Mouse (Mus musculus): ENCODE data around the gene 2310022A10Rik. TPM values are rescaled to one million over a fixed set of nuclear protein-coding genes. Genes with fewer than 3 reads are reported as not detected.
A peak's percentile ranks its signal among the peaks of the same experiment; 100 is the strongest.

Gene 2310022A10Rik
- polyA plus RNA-seq, 1 experiment from 2014 or later: 30.9 TPM

- peaks cover 3% of the 10 kb centered on the region; the same call in 1 of the 2 replicates for H3K36me3 ChIP-seq
- peak overlapping the region; percentile 99 for H3K27ac ChIP-seq (replicated peaks)
- H3K9ac ChIP-seq: peak overlapping the region; percentile 91
- WGBS: 2% methylated on average over 17 of the region's 17 CpGs
- no peak for ATAC-seq (ENCODE audit: low read depth)
- H3K4me1 ChIP-seq (replicated peaks): peaks cover 32% of the 10 kb centered on the region
- H3K27me3 ChIP-seq: no peaks in the 10 kb centered on the region
- peak overlapping the region; percentile 68 for H3K4me2 ChIP-seq
- H3K9me3 ChIP-seq: no peaks in the 10 kb centered on the region
- peak overlapping the region; percentile 71 for H3K4me3 ChIP-seq
These were observed 39.3 kb downstream of the 2310022A10Rik start for GRCm38 (mm10) chr7:27592217-27592929.

GRCm38 (mm10) chr7:27592934-27593645 lies 40.1 kb downstream of the 2310022A10Rik start:
- no peak for ATAC-seq (ENCODE audit: low read depth)
- Histone ChIP-seq H3K9ac (peak overlapping the region; percentile 91), H3K9me3 (no peaks in the 10 kb centered on the region), H3K4me1 (replicated peaks) (peaks cover 39% of the 10 kb centered on the region), H3K4me2 (peak overlapping the region; percentile 68), H3K27me3 (no peaks in the 10 kb centered on the region), H3K27ac (replicated peaks) (peak overlapping the region; percentile 99), H3K36me3 (peaks cover 3% of the 10 kb centered on the region; the same call in 1 of the 2 replicates), H3K4me3 (peak overlapping the region; percentile 71)
- 57% methylated on average over 12 of the region's 12 CpGs for WGBS

- H3K27me3 ChIP-seq: no peaks in the 10 kb centered on the region
- peak overlapping the region; percentile 47 for H3K27ac ChIP-seq (replicated peaks)
- 67% methylated on average over 10 of the region's 10 CpGs for WGBS
- H3K4me3 ChIP-seq: no peak overlapping the region
- H3K9ac ChIP-seq: peak overlapping the region; percentile 35
- ATAC-seq (ENCODE audit: low read depth): no peak
- no peak overlapping the region; the same call in 1 of the 2 replicates for H3K4me2 ChIP-seq
- peaks cover 3% of the 10 kb centered on the region; the same call in 1 of the 2 replicates for H3K36me3 ChIP-seq
- H3K4me1 ChIP-seq (replicated peaks): peaks cover 64% of the 10 kb centered on the region
- H3K9me3 ChIP-seq: no peaks in the 10 kb centered on the region
These were observed 43.8 kb downstream of the 2310022A10Rik start for GRCm38 (mm10) chr7:27596586-27597503.

DNA sequence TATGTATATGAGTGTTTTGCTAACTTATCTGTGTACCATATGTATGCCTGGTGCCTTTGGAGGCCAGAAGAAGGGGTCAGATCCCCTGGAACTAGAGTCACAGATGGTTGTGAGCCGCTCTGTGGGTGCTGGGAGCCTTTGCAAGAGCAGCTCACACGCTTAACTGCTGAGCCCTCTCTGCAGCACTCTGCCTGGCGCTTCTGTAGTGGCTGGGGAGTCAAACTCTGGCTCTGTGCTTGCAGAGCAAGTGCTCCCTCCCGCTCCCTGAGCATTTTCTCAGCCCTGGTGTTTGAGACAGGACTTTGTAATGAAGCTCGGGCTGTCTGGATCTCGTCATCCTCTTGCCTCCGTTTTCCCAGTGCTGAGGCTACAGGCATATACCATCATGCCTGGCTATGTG lies 45.0 kb downstream of the 2310022A10Rik start:
- no peak overlapping the region for H3K4me2 ChIP-seq
- ATAC-seq (ENCODE audit: low read depth): no peak
- H3K36me3 ChIP-seq: peaks cover 3% of the 10 kb centered on the region; the same call in 1 of the 2 replicates
- 82% methylated on average over 7 of the region's 7 CpGs for WGBS
- peaks cover 67% of the 10 kb centered on the region for H3K4me1 ChIP-seq (replicated peaks)
- no peak overlapping the region for H3K4me3 ChIP-seq
- H3K9me3 ChIP-seq: no peaks in the 10 kb centered on the region
- H3K27ac ChIP-seq (replicated peaks): no peak overlapping the region
- no peaks in the 10 kb centered on the region for H3K27me3 ChIP-seq
- no peak overlapping the region for H3K9ac ChIP-seq

GRCm38 (mm10) chr7:27601628-27602027 lies 48.6 kb downstream of the 2310022A10Rik start:
- Histone ChIP-seq H3K36me3 (no peaks in the 10 kb centered on the region), H3K27ac (replicated peaks) (no peak overlapping the region), H3K27me3 (no peaks in the 10 kb centered on the region), H3K9ac (no peak overlapping the region), H3K9me3 (no peaks in the 10 kb centered on the region), H3K4me1 (replicated peaks) (peaks cover 82% of the 10 kb centered on the region), H3K4me3 (no peak overlapping the region), H3K4me2 (no peak overlapping the region)
- no peak for ATAC-seq (ENCODE audit: low read depth)
- 54% methylated on average over 4 of the region's 4 CpGs for WGBS

DNA sequence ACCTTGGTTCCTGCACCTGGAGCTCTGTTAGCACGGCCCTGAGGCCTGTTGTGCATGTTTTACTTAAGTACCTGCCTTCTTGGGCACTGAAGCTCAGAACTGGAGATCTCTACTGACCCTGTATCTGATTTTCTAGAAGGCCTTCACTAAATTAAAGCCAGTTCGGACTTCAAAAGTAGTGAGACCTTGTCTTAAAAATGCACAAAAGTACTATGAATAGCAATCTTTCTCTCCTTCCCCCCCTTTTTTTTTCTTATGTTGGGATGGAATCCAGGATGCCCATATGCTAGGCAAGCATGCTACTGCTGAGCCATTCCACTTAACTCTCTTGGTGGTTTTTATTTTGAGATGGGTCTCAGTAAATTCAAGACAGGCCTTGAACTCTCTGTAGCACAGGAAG lies 49.1 kb downstream of the 2310022A10Rik start:
- Histone ChIP-seq H3K27ac (replicated peaks) (no peak overlapping the region), H3K4me1 (replicated peaks) (peaks cover 82% of the 10 kb centered on the region)
- WGBS: 82% methylated on average over 2 of the region's 2 CpGs

GRCm38 (mm10) chr7:27602835-27603234 lies 49.8 kb downstream of the 2310022A10Rik start:
- Histone ChIP-seq H3K9ac (no peak overlapping the region), H3K36me3 (no peaks in the 10 kb centered on the region), H3K4me3 (no peak overlapping the region), H3K4me1 (replicated peaks) (peaks cover 82% of the 10 kb centered on the region), H3K27ac (replicated peaks) (no peak overlapping the region), H3K9me3 (no peaks in the 10 kb centered on the region), H3K27me3 (no peaks in the 10 kb centered on the region), H3K4me2 (no peak overlapping the region)
- 93% methylated on average over 7 of the region's 7 CpGs for WGBS
- ATAC-seq (ENCODE audit: low read depth): no peak

More for the DNA sequence above, 49.1 kb downstream of the 2310022A10Rik start:
- Histone ChIP-seq H3K4me2 (no peak overlapping the region), H3K36me3 (no peaks in the 10 kb centered on the region), H3K9ac (no peak overlapping the region), H3K27me3 (no peaks in the 10 kb centered on the region), H3K9me3 (no peaks in the 10 kb centered on the region), H3K4me3 (no peak overlapping the region)
- ATAC-seq (ENCODE audit: low read depth): no peak

- Histone ChIP-seq H3K4me3 (no peak overlapping the region), H3K27ac (replicated peaks) (peak overlapping the region; percentile 76), H3K9me3 (no peaks in the 10 kb centered on the region), H3K9ac (peak overlapping the region; percentile 54), H3K36me3 (peaks cover 12% of the 10 kb centered on the region), H3K27me3 (no peaks in the 10 kb centered on the region), H3K4me1 (replicated peaks) (peaks cover 79% of the 10 kb centered on the region), H3K4me2 (no peak overlapping the region)
- no peak for ATAC-seq (ENCODE audit: low read depth)
- WGBS: 51% methylated on average over 5 of the region's 5 CpGs
These were observed 51.8 kb downstream of the 2310022A10Rik start for GRCm38 (mm10) chr7:27604661-27605348.

DNA sequence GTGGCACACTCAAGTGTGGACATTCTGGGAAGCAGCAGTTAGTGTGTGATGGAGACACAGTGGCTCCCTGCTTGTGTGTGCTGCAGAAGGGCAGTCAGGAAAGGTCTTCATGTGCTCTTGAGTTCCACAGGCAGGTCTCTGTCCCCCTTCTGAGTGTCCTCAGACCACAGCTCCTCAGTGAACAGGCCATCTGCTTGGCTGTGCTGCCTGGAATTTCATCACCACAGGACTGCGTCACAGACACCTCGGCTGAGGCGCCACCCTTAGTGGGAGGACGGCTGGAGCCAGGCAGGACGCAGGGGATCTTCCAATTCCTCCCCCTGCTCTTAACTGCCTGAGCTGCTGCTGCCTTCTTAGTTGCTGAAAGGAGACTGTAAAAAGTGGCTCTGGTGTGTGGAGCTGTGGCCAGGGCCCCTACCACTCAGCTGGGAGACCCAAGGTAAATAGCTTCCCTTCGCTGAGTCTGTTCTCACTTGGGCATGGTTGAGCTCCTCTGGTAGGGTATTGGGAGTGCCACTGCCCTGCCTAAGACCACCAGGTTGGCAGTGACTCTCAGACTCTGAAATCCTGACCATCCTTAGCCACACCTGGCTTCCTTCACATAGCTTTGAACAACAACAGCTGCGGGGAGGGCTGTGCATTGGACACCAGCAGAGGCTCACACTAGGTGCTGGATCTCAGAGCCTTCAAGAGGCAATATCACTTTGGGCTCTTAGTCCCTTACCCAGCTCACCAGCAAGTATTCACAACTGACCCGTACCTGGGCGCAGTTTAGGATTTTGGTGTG lies 52.7 kb downstream of the 2310022A10Rik start:
- H3K4me1 ChIP-seq (replicated peaks): peaks cover 70% of the 10 kb centered on the region
- H3K36me3 ChIP-seq: peaks cover 21% of the 10 kb centered on the region
- H3K4me2 ChIP-seq: no peak overlapping the region
- H3K9ac ChIP-seq: peak overlapping the region; percentile 54
- H3K27ac ChIP-seq (replicated peaks): peak overlapping the region; percentile 76
- ATAC-seq (ENCODE audit: low read depth): no peak
- no peaks in the 10 kb centered on the region for H3K9me3 ChIP-seq
- no peaks in the 10 kb centered on the region for H3K27me3 ChIP-seq
- WGBS: 72% methylated on average over 9 of the region's 9 CpGs
- no peak overlapping the region for H3K4me3 ChIP-seq

GRCm38 (mm10) chr7:27606481-27607254 lies 53.6 kb downstream of the 2310022A10Rik start:
- Histone ChIP-seq H3K27ac (replicated peaks) (peak overlapping the region; percentile 39), H3K4me3 (no peak overlapping the region)
- WGBS: 58% methylated on average over 10 of the region's 10 CpGs

More at GRCm38 (mm10) chr7:27606481-27607254, 53.6 kb downstream of the 2310022A10Rik start:
- Histone ChIP-seq H3K36me3 (peaks cover 23% of the 10 kb centered on the region), H3K9ac (no peak overlapping the region), H3K27me3 (no peaks in the 10 kb centered on the region), H3K9me3 (no peaks in the 10 kb centered on the region), H3K4me2 (no peak overlapping the region), H3K4me1 (replicated peaks) (peaks cover 61% of the 10 kb centered on the region)
- ATAC-seq (ENCODE audit: low read depth): no peak

All from neural tube, embryonic 13.5 days (tissue).